Mouse (Mus musculus): ENCODE results near the gene Caly. TPM values are rescaled to one million over a fixed set of nuclear protein-coding genes. Genes with fewer than 3 reads are reported as not detected.

Gene Caly
- total and polyA plus RNA-seq, 2 experiments from 2014 or later, result 422 to 486 TPM

DNA sequence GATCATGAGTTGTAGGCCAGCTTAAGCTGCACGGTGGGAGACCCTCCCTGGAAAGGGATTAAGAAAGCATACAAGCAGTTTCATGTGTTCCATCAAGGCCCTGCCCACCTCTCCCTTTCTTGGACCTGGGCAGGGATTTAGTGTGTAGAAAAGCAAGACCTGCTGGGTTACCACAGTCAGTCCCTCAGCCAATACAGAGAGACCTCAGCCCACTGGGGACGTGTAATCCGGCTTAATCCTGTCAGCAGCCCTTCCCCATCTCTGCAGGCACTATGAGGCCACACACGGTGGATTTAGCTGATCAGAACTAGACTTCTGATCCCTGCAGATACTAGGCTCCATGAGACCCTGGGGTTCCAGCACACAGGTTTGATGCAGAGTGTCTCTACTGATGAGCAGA, 22.7 kb downstream of the Caly start:
- Histone ChIP-seq H3K27me3 (ENCODE audit: insufficient read depth, low read length) (peaks cover 6% of the 10 kb centered on the region; the same call in 1 of the 2 replicates), H3K9ac (replicated peaks; ENCODE audit: low read length) (no peak overlapping the region), H3K4me1 (ENCODE audit: insufficient read depth, low read length) (0 out of 2 replicates have a peak, but pooled peaks cover 6% of the 10 kb centered on the region), H3K4me3 (ENCODE audit: low read length) (no peak overlapping the region), H3K9me3 (ENCODE audit: low read length) (no peaks in the 10 kb centered on the region), H3K27ac (no peak overlapping the region), H3K36me3 (ENCODE audit: insufficient read depth, low read length) (no peaks in the 10 kb centered on the region), H3K4me2 (ENCODE audit: low read depth, low read length) (no peak overlapping the region)
- ATAC-seq (no peak), DNase-seq (ENCODE audit: low spot score) (no peak)
- TF ChIP-seq CTCF (IDR thresholded peaks at IDR 0.05; ENCODE audit: low read depth), result no peak
- 38% methylated on average over 4 of the region's 4 CpGs for WGBS

DNA sequence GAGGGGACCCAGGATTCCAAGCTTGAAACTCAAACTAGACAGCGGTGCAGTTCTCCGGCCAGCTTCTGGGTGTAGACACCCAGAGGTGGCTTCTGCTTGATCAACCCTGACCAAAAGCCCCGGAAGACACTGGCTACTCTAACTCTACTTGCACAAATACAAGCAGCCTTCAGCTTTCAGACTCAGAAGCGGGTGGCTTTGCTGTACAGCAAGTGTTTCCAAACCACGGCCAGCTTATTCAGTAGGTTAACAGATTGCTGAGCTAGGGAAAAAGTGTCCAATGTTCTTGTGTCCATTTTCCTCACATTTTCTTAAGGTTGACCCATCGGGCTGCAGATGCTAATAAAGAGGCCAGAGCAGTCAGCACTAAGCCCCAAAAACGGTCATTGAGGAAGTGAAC, 23.8 kb downstream of the Caly start:
- Histone ChIP-seq H3K4me2 (ENCODE audit: low read depth, low read length) (peak overlapping the region; percentile 72), H3K36me3 (ENCODE audit: insufficient read depth, low read length) (no peaks in the 10 kb centered on the region), H3K9ac (replicated peaks; ENCODE audit: low read length) (peak overlapping the region; percentile 66), H3K9me3 (ENCODE audit: low read length) (no peaks in the 10 kb centered on the region), H3K4me1 (ENCODE audit: insufficient read depth, low read length) (0 out of 2 replicates have a peak, but pooled peaks cover 6% of the 10 kb centered on the region), H3K27me3 (ENCODE audit: insufficient read depth, low read length) (peaks cover 6% of the 10 kb centered on the region; the same call in 1 of the 2 replicates), H3K27ac (peak overlapping the region; percentile 60; the same call in 1 of the 2 replicates), H3K4me3 (ENCODE audit: low read length) (peak overlapping the region; percentile 49)
- no peak for TF ChIP-seq CTCF (IDR thresholded peaks at IDR 0.05; ENCODE audit: low read depth)
- ATAC-seq, result no peak
- 8% methylated on average over 7 of the region's 7 CpGs for WGBS
- DNase-seq (ENCODE audit: low spot score), result peak; percentile 28

DNA sequence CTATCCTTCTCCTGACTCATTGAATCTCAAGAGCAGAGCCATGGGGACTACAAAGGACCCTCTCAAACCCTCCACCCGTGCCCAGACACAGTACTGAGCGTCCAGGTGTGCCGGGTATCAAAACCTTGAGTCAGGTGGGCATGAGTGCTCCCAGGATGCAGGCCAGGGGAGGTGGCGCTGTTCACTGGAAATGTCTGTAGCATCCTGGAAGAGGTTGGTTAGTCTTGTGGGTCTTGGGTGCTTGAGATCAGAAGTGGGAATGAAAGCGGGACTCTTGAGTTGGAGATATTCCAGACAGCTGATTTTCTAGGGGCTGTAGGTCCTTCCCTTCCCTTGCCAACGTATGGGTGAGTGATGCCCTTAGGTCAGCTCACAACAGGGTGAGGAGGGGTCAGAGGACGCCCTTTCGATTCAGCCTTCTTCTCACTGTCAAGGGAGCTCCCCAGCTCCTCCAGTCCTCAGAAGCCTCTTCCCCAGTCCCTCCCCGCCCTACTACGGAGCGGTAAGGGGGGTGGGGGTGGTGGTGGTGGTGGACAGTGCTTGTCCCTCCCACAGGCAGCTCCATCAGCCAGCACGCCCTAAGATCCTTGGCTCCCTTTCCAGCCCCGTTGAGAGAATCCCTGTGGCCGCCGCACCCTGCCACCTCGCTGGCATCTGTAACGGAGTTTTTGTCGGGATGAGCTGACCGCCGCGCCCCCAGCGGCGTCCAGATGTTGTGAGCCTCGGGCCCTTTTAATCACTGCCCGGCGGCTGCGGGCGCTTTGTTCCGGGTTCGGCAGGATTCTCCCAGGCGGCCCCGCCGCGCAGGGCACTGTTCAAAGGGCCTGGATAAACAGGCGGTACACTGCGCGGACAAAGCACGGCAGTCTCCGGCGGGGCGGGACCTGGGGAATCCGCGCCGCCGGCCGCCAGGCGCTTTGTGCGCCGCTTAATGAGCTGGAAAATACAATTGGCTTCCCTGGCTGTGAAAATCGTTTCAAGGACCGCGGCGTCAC, 24.6 kb downstream of the Caly start:
- Histone ChIP-seq H3K27me3 (ENCODE audit: insufficient read depth, low read length) (peaks cover 6% of the 10 kb centered on the region; the same call in 1 of the 2 replicates), H3K36me3 (ENCODE audit: insufficient read depth, low read length) (no peaks in the 10 kb centered on the region), H3K4me3 (ENCODE audit: low read length) (peak overlapping the region; percentile 49), H3K4me1 (ENCODE audit: insufficient read depth, low read length) (0 out of 2 replicates have a peak, but pooled peaks cover 6% of the 10 kb centered on the region), H3K9ac (replicated peaks; ENCODE audit: low read length) (peak overlapping the region; percentile 66), H3K9me3 (ENCODE audit: low read length) (no peaks in the 10 kb centered on the region), H3K4me2 (ENCODE audit: low read depth, low read length) (peak overlapping the region; percentile 72), H3K27ac (peak overlapping the region; percentile 60)
- WGBS, result 2% methylated on average over 52 of the region's 53 CpGs
- DNase-seq (ENCODE audit: low spot score) (peak; percentile 83), ATAC-seq (peak; percentile 83)
- TF ChIP-seq CTCF (IDR thresholded peaks at IDR 0.05; ENCODE audit: low read depth), result peak; percentile 38

DNA sequence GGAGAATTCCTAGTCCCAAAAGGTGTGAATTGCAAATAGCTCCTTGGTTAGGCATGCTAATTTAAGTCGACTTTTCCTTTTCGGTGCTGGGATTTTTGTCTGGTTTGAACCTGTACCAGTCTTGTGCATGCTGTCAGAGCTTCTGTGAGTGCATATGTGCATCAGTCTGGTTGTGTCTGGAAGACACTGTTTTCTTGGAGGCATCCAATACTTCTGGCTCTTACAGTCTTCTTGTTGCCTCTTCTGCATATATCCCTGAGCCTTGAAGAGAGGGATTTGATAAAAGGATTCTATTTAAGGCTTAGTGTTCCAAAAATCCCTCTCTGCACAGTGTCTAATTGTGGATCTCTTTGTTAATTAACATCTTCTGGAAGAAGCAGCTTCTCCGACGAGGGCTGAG, 28.2 kb downstream of the Caly start:
- no peak overlapping the region for H3K4me3 ChIP-seq (ENCODE audit: low read length)
- TF ChIP-seq CTCF (IDR thresholded peaks at IDR 0.05; ENCODE audit: low read depth), result no peak
- H3K9ac ChIP-seq (replicated peaks; ENCODE audit: low read length), result no peak overlapping the region
- no peak overlapping the region for H3K27ac ChIP-seq
- H3K36me3 ChIP-seq (ENCODE audit: insufficient read depth, low read length), result no peaks in the 10 kb centered on the region
- no peak overlapping the region for H3K4me2 ChIP-seq (ENCODE audit: low read depth, low read length)
- DNase-seq (ENCODE audit: low spot score), result no peak
- peaks cover 25% of the 10 kb centered on the region for H3K27me3 ChIP-seq (ENCODE audit: insufficient read depth, low read length)
- WGBS, result 86% methylated on average over 4 of the region's 4 CpGs
- no peak for ATAC-seq
- H3K4me1 ChIP-seq (ENCODE audit: insufficient read depth, low read length), result 0 out of 2 replicates have a peak, but pooled peaks cover 6% of the 10 kb centered on the region
- no peaks in the 10 kb centered on the region for H3K9me3 ChIP-seq (ENCODE audit: low read length)

DNA sequence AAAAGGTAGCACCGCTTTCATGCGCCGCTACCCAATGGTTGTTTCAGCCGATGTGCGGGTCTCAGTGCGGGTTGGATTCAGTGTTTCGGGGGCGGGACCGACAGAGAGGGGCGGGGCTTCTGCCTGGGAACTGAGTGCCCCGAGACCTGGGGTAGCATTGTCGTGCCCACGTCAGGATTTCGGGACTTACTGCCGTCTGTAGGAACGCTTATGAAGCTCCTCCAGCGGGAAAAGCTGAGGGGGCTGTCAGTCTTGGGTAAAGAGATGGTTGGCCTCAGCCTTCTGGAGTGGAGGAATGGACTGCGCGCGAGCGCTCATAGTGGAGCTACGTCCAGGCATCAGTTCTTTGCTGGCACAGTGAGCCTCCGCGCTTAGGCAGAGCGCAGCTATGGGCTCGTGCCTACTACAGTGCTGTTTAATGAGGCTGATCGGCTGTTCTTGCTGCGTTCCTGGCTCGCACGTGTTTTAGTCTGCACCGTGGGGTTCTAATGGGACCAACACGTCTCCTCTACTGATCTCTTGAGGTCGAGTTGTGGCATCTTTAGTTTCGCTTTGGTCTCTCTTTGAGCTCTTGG, 33.1 kb downstream of the Caly start:
- H3K27ac ChIP-seq, result no peak overlapping the region
- peaks cover 17% of the 10 kb centered on the region for H3K4me1 ChIP-seq (ENCODE audit: insufficient read depth, low read length)
- H3K9ac ChIP-seq (replicated peaks; ENCODE audit: low read length), result no peak overlapping the region; the same call in 1 of the 2 replicates
- peak; percentile 32 for TF ChIP-seq CTCF (IDR thresholded peaks at IDR 0.05; ENCODE audit: low read depth)
- WGBS, result under 1% methylated on average over 34 of the region's 34 CpGs
- ATAC-seq (peak; percentile 79), DNase-seq (ENCODE audit: low spot score) (peak; percentile 66)
- H3K9me3 ChIP-seq (ENCODE audit: low read length), result no peaks in the 10 kb centered on the region
- peak overlapping the region; percentile 44 for H3K4me3 ChIP-seq (ENCODE audit: low read length)
- H3K27me3 ChIP-seq (ENCODE audit: insufficient read depth, low read length), result peaks cover 56% of the 10 kb centered on the region
- H3K36me3 ChIP-seq (ENCODE audit: insufficient read depth, low read length), result no peaks in the 10 kb centered on the region
- peak overlapping the region; percentile 68 for H3K4me2 ChIP-seq (ENCODE audit: low read depth, low read length)

DNA sequence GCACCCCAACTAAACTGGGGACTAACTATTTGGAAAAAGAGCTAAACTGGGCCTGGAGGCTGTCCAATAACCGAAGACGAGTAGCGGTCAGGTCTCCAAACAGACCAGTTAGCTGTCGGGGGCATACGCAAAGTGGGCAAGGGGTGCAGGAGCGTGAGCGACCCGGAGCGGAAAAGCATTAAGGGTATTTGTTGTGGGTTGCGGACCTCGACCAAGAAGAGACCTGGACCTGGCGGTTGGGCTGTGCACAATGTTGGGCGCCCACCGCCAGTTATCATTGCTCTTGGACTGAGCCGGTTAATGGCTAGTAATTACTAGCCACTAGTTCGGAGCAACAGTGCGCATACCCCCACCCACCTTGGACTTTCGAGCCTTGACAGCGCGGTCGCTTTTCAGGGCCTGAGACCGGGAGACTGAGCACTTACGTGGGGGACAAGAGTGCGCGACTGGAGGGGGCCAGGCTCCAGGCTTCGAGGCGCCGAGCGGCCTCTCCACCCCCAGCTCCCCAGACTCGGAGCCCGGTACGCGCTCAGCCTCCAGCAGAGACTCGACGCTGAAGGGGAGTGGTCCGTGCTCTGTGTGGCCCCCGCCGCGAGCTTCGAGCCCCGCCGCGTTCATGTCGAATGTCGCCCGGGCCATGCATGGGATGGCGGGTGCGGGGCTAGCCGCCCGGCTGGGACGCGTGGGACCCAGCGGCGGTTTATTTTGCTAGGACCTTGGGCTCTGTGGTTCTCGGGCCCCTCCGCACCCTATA, 33.8 kb downstream of the Caly start, which contains the start of gene Msx3:
Gene Msx3 (minus strand): TSS at position 729 of the 754 bp plus-strand sequence.
- no peak for DNase-seq (ENCODE audit: low spot score)
- Histone ChIP-seq H3K9ac (replicated peaks; ENCODE audit: low read length) (no peak within 1 kb of the TSS; the same call in 1 of the 2 replicates), H3K36me3 (ENCODE audit: insufficient read depth, low read length) (no peaks in the 10 kb centered on the region), H3K4me3 (ENCODE audit: low read length) (peak within 1 kb of the TSS; percentile 44), H3K27me3 (ENCODE audit: insufficient read depth, low read length) (peaks cover 56% of the 10 kb centered on the region), H3K27ac (no peak within 1 kb of the TSS), H3K4me1 (ENCODE audit: insufficient read depth, low read length) (peaks cover 17% of the 10 kb centered on the region), H3K9me3 (ENCODE audit: low read length) (no peaks in the 10 kb centered on the region), H3K4me2 (ENCODE audit: low read depth, low read length) (peak within 1 kb of the TSS; percentile 68)
- TF ChIP-seq CTCF (IDR thresholded peaks at IDR 0.05; ENCODE audit: low read depth), result no peak
- peak; percentile 39; the same call in 1 of the 2 replicates for ATAC-seq
- under 1% methylated on average over 47 of the region's 56 CpGs for WGBS

Measured in hindbrain, postnatal 0 days (tissue).